In the genomic region with DNA sequence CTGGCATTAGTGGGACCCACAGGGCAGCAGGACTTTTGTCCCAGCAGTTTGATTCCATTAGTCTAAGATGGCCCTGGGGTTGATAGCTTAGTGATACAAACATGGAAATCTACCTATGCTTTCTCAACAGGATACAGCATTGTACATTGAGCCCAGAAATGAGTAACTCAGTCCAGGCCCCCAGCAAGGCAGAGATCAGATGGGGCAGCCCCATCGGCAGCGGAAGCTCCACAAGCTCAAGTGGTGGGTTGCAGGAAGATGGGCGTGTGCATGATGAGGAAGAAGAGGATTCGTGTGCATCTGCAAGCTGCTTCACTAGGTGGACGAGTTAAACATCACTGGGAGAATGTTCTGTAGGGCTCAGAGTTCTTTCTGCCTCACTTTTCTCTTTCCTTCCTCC, we compare ENCODE assay signal across 28 mouse cellular contexts.
"Had no signal": no experiment of that assay in that cellular context is flagged by ENCODE, and none has a peak within 500 bp of the region (broad histone marks: within the 10 kb centered on the region; RNA-seq: fewer than 3 reads in every experiment).

No protein-coding gene starts in this region.

- H3K4me2 ChIP-seq: embryonic facial prominence, embryonic 12.5 days; embryonic facial prominence, embryonic 13.5 days; embryonic facial prominence, embryonic 15.5 days; forebrain, embryonic 12.5 days; forebrain, embryonic 13.5 days; forebrain, embryonic 15.5 days had no signal

- H3K27me3 ChIP-seq: embryonic facial prominence, embryonic 12.5 days; embryonic facial prominence, embryonic 13.5 days; embryonic facial prominence, embryonic 15.5 days; forebrain, embryonic 12.5 days; forebrain, embryonic 13.5 days; forebrain, embryonic 15.5 days had no signal

- H3K9ac ChIP-seq: embryonic facial prominence, embryonic 12.5 days; embryonic facial prominence, embryonic 13.5 days; embryonic facial prominence, embryonic 15.5 days; forebrain, embryonic 12.5 days; forebrain, embryonic 13.5 days; forebrain, embryonic 15.5 days; forebrain, postnatal 0 days had no signal

- H3K4me3 ChIP-seq: embryonic facial prominence, embryonic 10.5 days; embryonic facial prominence, embryonic 12.5 days; embryonic facial prominence, embryonic 13.5 days; embryonic facial prominence, embryonic 15.5 days; erythroblast, embryonic 14.5 days; forebrain, embryonic 10.5 days; forebrain, embryonic 12.5 days; forebrain, embryonic 13.5 days; forebrain, embryonic 15.5 days; gastrocnemius, adult 2 months; heart, adult 2 months had no signal

- H3K4me1 ChIP-seq: embryonic facial prominence, embryonic 10.5 days; embryonic facial prominence, embryonic 12.5 days; embryonic facial prominence, embryonic 13.5 days; embryonic facial prominence, embryonic 15.5 days; forebrain, embryonic 10.5 days; forebrain, embryonic 12.5 days; forebrain, embryonic 13.5 days; forebrain, embryonic 15.5 days had no signal

- H3K27ac ChIP-seq: embryonic facial prominence, embryonic 10.5 days; embryonic facial prominence, embryonic 12.5 days; embryonic facial prominence, embryonic 13.5 days; embryonic facial prominence, embryonic 15.5 days; forebrain, embryonic 10.5 days; forebrain, embryonic 12.5 days; forebrain, embryonic 13.5 days; forebrain, embryonic 15.5 days; gastrocnemius, adult 2 months; heart, adult 2 months had no signal

- H3K36me3 ChIP-seq: embryonic facial prominence, embryonic 10.5 days; embryonic facial prominence, embryonic 12.5 days; embryonic facial prominence, embryonic 13.5 days; embryonic facial prominence, embryonic 15.5 days; forebrain, embryonic 10.5 days; forebrain, embryonic 12.5 days; forebrain, embryonic 15.5 days had no signal

- DNase-seq: cerebellum, adult 2 months; cerebellum, adult 8-10 months; cerebellum, adult 9-10 months; cerebellum, adult 9-11 months; cerebellum, postnatal 10 days; cerebellum, postnatal 14 days; cerebellum, postnatal 25 days; cerebellum, postnatal 36 days; embryo, embryonic 11 days; forebrain, postnatal 0 days; gastrocnemius, adult 2 months; gastrocnemius, postnatal 10 days; gastrocnemius, postnatal 14 days; gastrocnemius, postnatal 25 days; gastrocnemius, postnatal 36 days; heart, adult 18-20 months; heart, adult 2 months had no signal

- ATAC-seq: forebrain, embryonic 13.5 days; forebrain, embryonic 14.5 days; forebrain, embryonic 15.5 days; forebrain, embryonic 16.5 days; forebrain, postnatal 0 days had no signal

- H3K9me3 ChIP-seq: embryonic facial prominence, embryonic 10.5 days; embryonic facial prominence, embryonic 12.5 days; embryonic facial prominence, embryonic 13.5 days; embryonic facial prominence, embryonic 15.5 days; forebrain, embryonic 10.5 days; forebrain, embryonic 12.5 days; forebrain, embryonic 13.5 days; forebrain, embryonic 15.5 days had no signal
